9 mouse cellular contexts compared by ENCODE assay signal in genomic region chr7:47023530-47023929, GRCm38 (mm10). TPM values are rescaled to one million over a fixed set of nuclear protein-coding genes. Genes with fewer than 3 reads are reported as not detected.
DNase-seq lines count a peak whose midpoint lies in the region; TF ChIP-seq lines count a peak whose summit lies in the region.
"Had no signal": no experiment of that assay in that cellular context is flagged by ENCODE, and none has a peak within 500 bp of the region (broad histone marks: within the 10 kb centered on the region; RNA-seq: fewer than 3 reads in every experiment).

No protein-coding gene starts in this region.

- H3K27ac ChIP-seq in ES-Bruce4 (ENCODE audit: insufficient read depth, low read length): no peak overlapping the region
- no peak overlapping the region for H3K27ac ChIP-seq in bone marrow, adult 2 months (ENCODE audit: control insufficient read depth, insufficient read depth, low read depth, low read length, poor library complexity)
- no peak overlapping the region for H3K27ac ChIP-seq in embryonic fibroblast, embryonic 13.5 days (ENCODE audit: insufficient read depth, low read length)
- no peak overlapping the region for H3K27ac ChIP-seq in heart, embryonic 10.5 days
- H3K27ac ChIP-seq: hindbrain, embryonic 15.5 days had no signal

- no peak overlapping the region for H3K9ac ChIP-seq in ES-Bruce4 (ENCODE audit: low read depth, poor library complexity, severe bottlenecking)
- H3K9ac ChIP-seq: hindbrain, embryonic 15.5 days had no signal

- no peaks in the 10 kb centered on the region for H3K36me3 ChIP-seq in ES-Bruce4 (ENCODE audit: control insufficient read depth, insufficient read depth, low read length, poor library complexity, severe bottlenecking)
- H3K36me3 ChIP-seq in heart, embryonic 10.5 days: no peaks in the 10 kb centered on the region
- H3K36me3 ChIP-seq: hindbrain, embryonic 15.5 days had no signal

- H3K9me3 ChIP-seq in ES-Bruce4 (replicated peaks; ENCODE audit: control insufficient read depth, insufficient read depth, low read length, poor library complexity, severe bottlenecking): no peaks in the 10 kb centered on the region
- H3K9me3 ChIP-seq in heart, embryonic 10.5 days: no peaks in the 10 kb centered on the region
- H3K9me3 ChIP-seq: hindbrain, embryonic 15.5 days had no signal

- peaks cover 4% of the 10 kb centered on the region for H3K4me1 ChIP-seq in ES-Bruce4 (ENCODE audit: control insufficient read depth, insufficient read depth, low read length)
- H3K4me1 ChIP-seq in bone marrow, adult 2 months (ENCODE audit: control insufficient read depth, insufficient read depth, low read length): no peaks in the 10 kb centered on the region; the same call in none of the 2 replicates
- H3K4me1 ChIP-seq in embryonic fibroblast, embryonic 13.5 days (ENCODE audit: control insufficient read depth, insufficient read depth, low read length): peaks cover 6% of the 10 kb centered on the region
- peaks cover 4% of the 10 kb centered on the region; the same call in 1 of the 2 replicates for H3K4me1 ChIP-seq in heart, embryonic 10.5 days
- no peaks in the 10 kb centered on the region for H3K4me1 ChIP-seq in lung, adult 2 months (ENCODE audit: control insufficient read depth, insufficient read depth, low read length)
- H3K4me1 ChIP-seq: hindbrain, embryonic 15.5 days had no signal

- no peak for TF ChIP-seq EP300 in ES-Bruce4 (IDR thresholded peaks at IDR 0.05; ENCODE audit: insufficient read depth, low read depth, low read length)

- no peak overlapping the region for H3K4me3 ChIP-seq in ES-Bruce4 (ENCODE audit: low read depth, low read length)
- H3K4me3 ChIP-seq in bone marrow, adult 2 months (replicated peaks; ENCODE audit: control insufficient read depth, low read depth, low read length): no peak overlapping the region
- H3K4me3 ChIP-seq in embryonic fibroblast, embryonic 13.5 days (ENCODE audit: insufficient read depth, low read length): no peak overlapping the region
- H3K4me3 ChIP-seq in heart, embryonic 10.5 days: no peak overlapping the region
- no peak overlapping the region for H3K4me3 ChIP-seq in lung, adult 2 months (replicated peaks; ENCODE audit: extremely low read depth, low read depth, low read length)
- H3K4me3 ChIP-seq: hindbrain, embryonic 15.5 days had no signal

- H3K27me3 ChIP-seq in ES-Bruce4 (ENCODE audit: control insufficient read depth, insufficient read depth, low read length, poor library complexity, severe bottlenecking): no peaks in the 10 kb centered on the region
- peaks cover 9% of the 10 kb centered on the region; the same call in 1 of the 2 replicates for H3K27me3 ChIP-seq in heart, embryonic 10.5 days (ENCODE audit: insufficient read depth, poor library complexity, severe bottlenecking)
- H3K27me3 ChIP-seq: hindbrain, embryonic 15.5 days had no signal

- DNase-seq in heart, embryonic 10.5 days (ENCODE audit: low spot score): peak; percentile 83
- peak; percentile 92 for DNase-seq in kidney, postnatal 4 days
- DNase-seq in lung, adult 2 months: peak; percentile 82
- peak; percentile 39 for DNase-seq in retina, adult 2 months (ENCODE audit: low read depth, low spot score)
- peak; percentile 86 for DNase-seq in thymus, postnatal 25 days

- peak; percentile 84 for TF ChIP-seq CTCF in ES-Bruce4 (IDR thresholded peaks at IDR 0.05; ENCODE audit: low read depth, low read length)
- peak; percentile 92 for TF ChIP-seq CTCF in bone marrow, adult 2 months (IDR thresholded peaks at IDR 0.05; ENCODE audit: control insufficient read depth, insufficient read depth, low read length)
- peak; percentile 78 for TF ChIP-seq CTCF in embryonic fibroblast, embryonic 13.5 days (IDR thresholded peaks at IDR 0.05; ENCODE audit: borderline replicate concordance, insufficient read depth, low read length)
- peak; percentile 95 for TF ChIP-seq CTCF in lung, adult 2 months (IDR thresholded peaks at IDR 0.05; ENCODE audit: insufficient read depth, low read length)

- no peak for TF ChIP-seq POLR2A in ES-Bruce4 (IDR thresholded peaks at IDR 0.05; ENCODE audit: insufficient read depth, low read length)
- TF ChIP-seq POLR2A in bone marrow, adult 2 months (IDR thresholded peaks at IDR 0.05; ENCODE audit: borderline replicate concordance, control insufficient read depth, low read depth, low read length): no peak
- TF ChIP-seq POLR2A in embryonic fibroblast, embryonic 13.5 days (IDR thresholded peaks at IDR 0.05; ENCODE audit: low read depth, low read length): no peak
- no peak for TF ChIP-seq POLR2A in lung, adult 2 months (IDR thresholded peaks at IDR 0.05; ENCODE audit: borderline replicate concordance, extremely low read depth, low read depth, low read length)

- WGBS in bone marrow, adult 2 months: 4% methylated on average over 6 of the region's 6 CpGs
- 16% methylated on average over 6 of the region's 6 CpGs for WGBS in heart, embryonic 10.5 days
- 5% methylated on average over 6 of the region's 6 CpGs for WGBS in lung, adult 2 months

RNA-seq across cellular contexts. Expression of gene Spty2d1, which starts 15.3 kb away (rescaled TPM):
- 16.8 and 18.0 TPM in 2 replicates for polyA plus RNA-seq in ES-Bruce4 (2011; ENCODE audit: insufficient read depth, insufficient read length, low read depth, missing spikeins)
- 6.9 and 12.9 TPM in 2 replicates for polyA plus RNA-seq in bone marrow, adult 2 months (2011; ENCODE audit: insufficient read depth, insufficient read length, low replicate concordance, missing spikeins)
- 21.0 and 23.3 TPM in 2 replicates for polyA plus RNA-seq in embryonic fibroblast, embryonic 13.5 days (2011; ENCODE audit: insufficient read length, low read depth, missing spikeins)
- polyA plus RNA-seq in heart, embryonic 10.5 days (2016; fragmentation: Nextera tagmentation; extraction: Ambion mirVana): 14.4 and 15.6 TPM in 2 replicates
- 5.2 and 5.6 TPM in 2 replicates for polyA plus RNA-seq in lung, adult 2 months (2012; rRNA removed)

RNA-seq across cellular contexts. Expression of gene Tmem86a, which starts 26.9 kb away (rescaled TPM):
- 2.0 and 2.8 TPM in 2 replicates for polyA plus RNA-seq in ES-Bruce4 (2011; ENCODE audit: insufficient read depth, insufficient read length, low read depth, missing spikeins)
- polyA plus RNA-seq in bone marrow, adult 2 months (2011; ENCODE audit: insufficient read depth, insufficient read length, low replicate concordance, missing spikeins): 7.4 and 12.4 TPM in 2 replicates
- 13.2 and 19.5 TPM in 2 replicates for polyA plus RNA-seq in embryonic fibroblast, embryonic 13.5 days (2011; ENCODE audit: insufficient read length, low read depth, missing spikeins)
- 14.8 and 19.9 TPM in 2 replicates for polyA plus RNA-seq in heart, embryonic 10.5 days (2016; fragmentation: Nextera tagmentation; extraction: Ambion mirVana)
- 28.2 and 32.8 TPM in 2 replicates for polyA plus RNA-seq in lung, adult 2 months (2012; rRNA removed)

RNA-seq across cellular contexts. Expression of gene Gm9999, which starts 40.1 kb away (rescaled TPM):
- polyA plus RNA-seq in ES-Bruce4 (2011; ENCODE audit: insufficient read depth, insufficient read length, low read depth, missing spikeins): not detected in 2 replicates
- polyA plus RNA-seq in bone marrow, adult 2 months (2011; ENCODE audit: insufficient read depth, insufficient read length, low replicate concordance, missing spikeins): not detected in 2 replicates
- polyA plus RNA-seq in embryonic fibroblast, embryonic 13.5 days (2011; ENCODE audit: insufficient read length, low read depth, missing spikeins): not detected in 2 replicates
- not detected in 2 replicates for polyA plus RNA-seq in heart, embryonic 10.5 days (2016; fragmentation: Nextera tagmentation; extraction: Ambion mirVana)
- polyA plus RNA-seq in lung, adult 2 months (2012; rRNA removed): not detected in 2 replicates
- polyA plus RNA-seq: hindbrain, embryonic 15.5 days had no signal

Comparison
In these comparisons a context has a peak if more than half of its experiments do, and no peak if none do; other contexts are left out.
1. DNase-seq: peak in every context shown above with its lines; median percentile 92 in kidney, postnatal 4 days; 86 in thymus, postnatal 25 days; 83 in heart, embryonic 10.5 days; 82 in lung, adult 2 months; 39 in retina, adult 2 months.